Mouse (Mus musculus) heart, embryonic 10.5 days (tissue): Measurements from ENCODE around the gene Gm20388. TPM values are rescaled to one million over a fixed set of nuclear protein-coding genes. Genes with fewer than 3 reads are reported as not detected.
A peak's percentile ranks its signal among the peaks of the same experiment; 100 is the strongest.

Experiments
- DNase-seq: peaks from one replicate; pipeline ENCODE4 v3.0.0-alpha.2; 2017; ENCODE audit warnings: low spot score
- H3K27ac ChIP-seq: fragments of 300-500 bp; sonication (generic); 2 replicates; pipeline ENCODE4 v1.5.1; 2016; ENCODE audit warnings: mild to moderate bottlenecking
- H3K27me3 ChIP-seq: fragments of 300-500 bp; sonication (generic); 2 replicates; pipeline ENCODE4 v1.6.1; 2016; ENCODE audit warnings: mild to moderate bottlenecking; ENCODE audit not compliant: poor library complexity, insufficient read depth, severe bottlenecking
- H3K36me3 ChIP-seq: fragments of 300-500 bp; sonication (generic); 2 replicates; pipeline ENCODE4 v1.6.1; 2016; ENCODE audit warnings: mild to moderate bottlenecking, moderate library complexity
- H3K4me1 ChIP-seq: fragments of 300-500 bp; sonication (generic); 2 replicates; pipeline ENCODE4 v1.6.1; 2016; ENCODE audit warnings: mild to moderate bottlenecking
- H3K4me3 ChIP-seq: fragments of 300-500 bp; sonication (generic); 2 replicates; pipeline ENCODE4 v1.5.1; 2016; ENCODE audit warnings: mild to moderate bottlenecking, moderate library complexity
- H3K9me3 ChIP-seq: fragments of 300-500 bp; sonication (generic); 2 replicates; pipeline ENCODE4 v1.6.1; 2016; ENCODE audit warnings: mild to moderate bottlenecking, moderate library complexity
- WGBS: fragments of 180-500 bp; shearing (Covaris S2); methylation state at CpG from one replicate; pipeline ENCODE4 v1.1.7; 2016; 5-methylcytosine and 5-hydroxymethylcytosine counted together
- polyA plus RNA-seq: library from polyadenylated mRNA; unstranded; fragments of >200 nt; fragmentation: Nextera tagmentation; extraction: Ambion mirVana; gene quantifications from 2 replicates; pipeline ENCODE4 v1.2.1, GENCODE M21; 2016

Gm20388 gene
- polyA plus RNA-seq, 1 experiment from 2014 or later = 4.5 TPM

- 79% methylated on average over 4 of the region's 4 CpGs for WGBS
- 0 out of 2 replicates have a peak, but pooled peaks cover 7% of the 10 kb centered on the region for H3K27me3 ChIP-seq
- no peaks in the 10 kb centered on the region for H3K9me3 ChIP-seq
- no peaks in the 10 kb centered on the region for H3K36me3 ChIP-seq
- H3K27ac ChIP-seq = peak overlapping the region; percentile 47; the same call in 1 of the 2 replicates
- H3K4me1 ChIP-seq = peaks cover 56% of the 10 kb centered on the region
- no peak overlapping the region for H3K4me3 ChIP-seq
- DNase-seq = no peak
Measured at GRCm38 (mm10) chr8:122142428-122142827, 2231.8 kb downstream of the Gm20388 start.

DNA sequence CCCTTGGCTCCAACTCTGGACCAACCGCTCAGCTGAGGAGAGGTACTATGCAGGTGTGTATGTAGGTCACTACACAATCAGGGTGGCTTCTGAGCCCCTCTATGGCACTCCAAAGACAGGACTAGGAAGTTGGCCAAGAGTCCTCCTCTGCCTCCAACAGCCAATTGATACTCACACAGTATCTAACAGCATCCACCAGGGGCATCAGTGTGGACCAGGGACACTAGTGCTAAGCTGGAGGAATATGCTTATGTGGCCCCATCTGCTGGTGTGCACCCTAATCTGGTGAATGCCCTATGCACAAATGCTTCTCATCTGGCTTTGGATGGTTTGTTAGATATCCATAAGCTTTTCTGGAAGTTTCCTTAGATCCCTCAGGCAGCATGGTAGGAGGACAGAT is 2232.6 kb downstream of the Gm20388 start:
- Histone ChIP-seq H3K4me1 (peaks cover 62% of the 10 kb centered on the region), H3K27ac (no peak overlapping the region), H3K9me3 (no peaks in the 10 kb centered on the region), H3K36me3 (no peaks in the 10 kb centered on the region), H3K4me3 (no peak overlapping the region), H3K27me3 (0 out of 2 replicates have a peak, but pooled peaks cover 7% of the 10 kb centered on the region)
- DNase-seq = no peak
- WGBS = 94% methylated on average over 1 of the region's 1 CpGs

DNA sequence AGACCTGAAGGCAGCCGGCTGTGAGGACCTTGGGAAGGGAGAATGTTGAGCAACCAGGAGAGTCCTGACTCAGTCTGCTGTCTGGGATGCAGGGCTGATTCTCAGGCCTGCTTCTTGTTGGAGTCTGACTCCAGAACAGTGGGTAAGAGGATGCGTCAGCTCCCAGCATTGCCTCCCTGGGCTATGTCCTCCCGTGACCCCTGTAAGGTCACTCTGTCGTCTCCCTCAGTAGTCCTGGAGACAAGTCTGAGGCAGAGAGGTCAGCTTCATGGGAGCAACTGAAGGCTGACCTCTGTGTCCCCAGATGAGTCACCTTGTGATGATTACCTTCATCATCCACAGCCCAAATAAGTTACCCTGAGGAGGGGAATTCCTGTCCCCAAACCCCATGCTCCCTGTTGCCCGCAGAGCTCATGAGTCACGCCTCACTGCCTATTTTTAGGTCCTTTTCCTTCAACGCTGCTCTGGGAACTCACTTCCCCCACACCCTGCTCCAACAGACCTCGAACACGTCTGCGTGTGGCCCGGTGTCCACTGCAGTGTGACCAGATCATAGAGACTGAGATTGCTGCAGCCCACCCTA is 2234.2 kb downstream of the Gm20388 start:
- H3K27ac ChIP-seq = peak overlapping the region; percentile 88
- H3K27me3 ChIP-seq = 0 out of 2 replicates have a peak, but pooled peaks cover 7% of the 10 kb centered on the region

DNA sequence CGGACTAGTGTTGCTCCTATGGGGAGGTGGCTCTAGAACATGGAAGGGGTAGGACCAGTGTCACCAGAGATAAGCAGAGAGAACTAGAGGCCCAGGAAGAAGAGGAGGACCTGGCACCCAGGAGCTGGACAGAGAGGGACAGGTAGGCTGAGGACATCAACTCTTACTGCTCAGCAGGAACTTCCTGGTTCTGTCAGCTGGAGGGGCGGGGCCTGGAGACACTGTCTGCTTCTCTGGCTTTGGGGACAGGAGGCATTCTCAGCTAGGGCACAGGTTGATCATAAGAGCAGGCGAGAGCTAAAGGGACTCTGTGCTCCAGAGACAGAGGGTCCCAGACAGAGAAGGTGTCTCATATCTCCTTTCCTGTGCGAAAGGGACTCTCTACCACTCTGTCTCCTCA is 2238.4 kb downstream of the Gm20388 start:
- no peaks in the 10 kb centered on the region; the same call in 1 of the 2 replicates for H3K27me3 ChIP-seq
- no peak overlapping the region for H3K27ac ChIP-seq
- no peaks in the 10 kb centered on the region for H3K9me3 ChIP-seq
- no peak for DNase-seq
- WGBS = 77% methylated on average over 4 of the region's 4 CpGs
- no peaks in the 10 kb centered on the region for H3K36me3 ChIP-seq
- peaks cover 49% of the 10 kb centered on the region for H3K4me1 ChIP-seq
- H3K4me3 ChIP-seq = no peak overlapping the region

More for the DNA sequence above, 2234.2 kb downstream of the Gm20388 start:
- DNase-seq = no peak
- Histone ChIP-seq H3K4me1 (peaks cover 68% of the 10 kb centered on the region), H3K9me3 (no peaks in the 10 kb centered on the region), H3K4me3 (no peak overlapping the region; the same call in 1 of the 2 replicates), H3K36me3 (no peaks in the 10 kb centered on the region)
- 26% methylated on average over 11 of the region's 11 CpGs for WGBS

- Histone ChIP-seq H3K36me3 (no peaks in the 10 kb centered on the region), H3K27ac (0 out of 2 replicates have a peak overlapping the region, but pooled peaks have one; percentile 57), H3K27me3 (no peaks in the 10 kb centered on the region; the same call in 1 of the 2 replicates), H3K4me1 (peaks cover 45% of the 10 kb centered on the region), H3K9me3 (no peaks in the 10 kb centered on the region), H3K4me3 (no peak overlapping the region)
- WGBS = 78% methylated on average over 8 of the region's 8 CpGs
- no peak for DNase-seq
Measured at GRCm38 (mm10) chr8:122149606-122150005, 2239.0 kb downstream of the Gm20388 start.

- 85% methylated on average over 3 of the region's 3 CpGs for WGBS
- no peak overlapping the region for H3K4me3 ChIP-seq
- H3K9me3 ChIP-seq = no peaks in the 10 kb centered on the region
- no peaks in the 10 kb centered on the region for H3K36me3 ChIP-seq
- H3K27me3 ChIP-seq = no peaks in the 10 kb centered on the region; the same call in 1 of the 2 replicates
- peaks cover 49% of the 10 kb centered on the region for H3K4me1 ChIP-seq
- DNase-seq = no peak
- peak overlapping the region; percentile 52 for H3K27ac ChIP-seq
Measured at GRCm38 (mm10) chr8:122151541-122151940, 2240.9 kb downstream of the Gm20388 start.

DNA sequence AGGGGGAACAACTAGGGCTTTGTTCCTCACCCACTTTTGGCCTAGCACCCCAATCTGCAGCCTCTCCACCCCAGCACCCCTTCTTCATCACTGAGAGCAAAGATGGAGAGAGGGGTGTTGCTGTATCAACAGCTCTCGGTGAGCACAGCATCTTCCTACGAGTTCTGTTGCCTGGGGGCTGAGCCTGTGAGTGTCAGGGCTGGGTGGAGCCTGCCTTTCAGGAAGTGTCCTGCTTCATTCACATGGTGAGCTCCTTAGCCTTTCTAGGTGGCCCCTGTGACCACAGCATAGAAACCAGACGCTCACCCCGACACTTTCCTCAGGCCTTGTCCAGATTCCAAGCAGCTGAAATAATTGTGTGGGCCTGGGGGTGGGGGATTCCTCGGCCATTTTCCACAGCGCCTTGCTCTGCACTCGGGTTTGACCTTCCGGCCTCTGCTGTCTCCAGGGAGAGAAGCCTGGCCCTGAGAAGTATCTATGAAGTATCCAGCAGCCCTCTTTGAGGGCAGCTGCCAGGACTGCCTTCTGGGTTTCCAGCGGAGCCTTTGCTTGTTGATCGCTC is 2244.5 kb downstream of the Gm20388 start:
- no peak for DNase-seq
- Histone ChIP-seq H3K27ac (peak overlapping the region; percentile 47), H3K9me3 (no peaks in the 10 kb centered on the region), H3K27me3 (no peaks in the 10 kb centered on the region; the same call in 1 of the 2 replicates), H3K36me3 (no peaks in the 10 kb centered on the region), H3K4me1 (peaks cover 21% of the 10 kb centered on the region), H3K4me3 (no peak overlapping the region)
- 41% methylated on average over 10 of the region's 10 CpGs for WGBS

GRCm38 (mm10) chr8:122155964-122156363 is 2245.3 kb downstream of the Gm20388 start:
- no peaks in the 10 kb centered on the region for H3K9me3 ChIP-seq
- 87% methylated on average over 9 of the region's 9 CpGs for WGBS
- no peak overlapping the region for H3K27ac ChIP-seq
- no peak overlapping the region for H3K4me3 ChIP-seq
- no peak for DNase-seq
- peaks cover 20% of the 10 kb centered on the region for H3K4me1 ChIP-seq
- no peaks in the 10 kb centered on the region; the same call in 1 of the 2 replicates for H3K27me3 ChIP-seq
- no peaks in the 10 kb centered on the region for H3K36me3 ChIP-seq

DNA sequence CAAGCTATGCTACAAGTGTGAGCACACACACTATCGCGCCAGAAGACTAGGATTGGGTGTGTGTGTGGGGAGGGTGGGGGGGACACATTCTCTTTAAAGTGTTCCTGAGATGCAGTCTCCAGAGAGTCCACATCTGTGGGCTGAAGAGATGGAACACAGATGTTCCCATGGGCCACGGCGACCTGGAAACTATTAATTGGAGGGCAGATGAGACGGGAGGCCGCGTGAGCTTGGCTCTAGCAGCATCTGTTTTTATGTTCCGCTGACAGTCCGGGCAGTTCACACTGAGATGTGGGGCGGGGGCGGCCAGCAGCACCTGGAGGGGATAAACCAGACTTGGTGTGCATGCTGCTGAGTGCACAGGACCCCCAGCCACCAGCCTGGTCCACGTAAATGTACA is 2247.0 kb downstream of the Gm20388 start:
- Histone ChIP-seq H3K36me3 (no peaks in the 10 kb centered on the region), H3K9me3 (no peaks in the 10 kb centered on the region), H3K27ac (no peak overlapping the region; the same call in 1 of the 2 replicates), H3K27me3 (no peaks in the 10 kb centered on the region; the same call in 1 of the 2 replicates), H3K4me1 (peaks cover 20% of the 10 kb centered on the region), H3K4me3 (no peak overlapping the region)
- DNase-seq = no peak
- 83% methylated on average over 12 of the region's 12 CpGs for WGBS

DNA sequence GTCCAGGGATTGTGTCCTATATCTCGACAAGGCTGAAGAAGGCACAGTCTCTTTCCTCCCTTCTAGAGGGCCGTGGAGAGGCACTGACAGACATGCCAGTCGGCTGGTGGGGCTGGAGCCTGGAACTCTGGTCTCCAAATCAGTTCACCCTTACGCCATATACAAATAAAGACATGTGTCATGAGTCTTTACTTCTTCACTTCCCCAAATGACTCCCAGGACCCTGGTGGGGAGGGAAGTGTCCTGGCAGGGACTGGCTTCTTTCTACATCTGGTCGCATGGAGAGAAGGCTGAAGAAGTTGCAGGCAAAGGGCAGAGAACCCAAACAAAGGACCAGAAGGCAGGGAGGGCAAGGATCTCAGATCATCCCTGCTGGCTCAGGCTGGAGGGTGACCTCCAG is 2249.5 kb downstream of the Gm20388 start:
- H3K9me3 ChIP-seq = no peaks in the 10 kb centered on the region
- no peak overlapping the region for H3K4me3 ChIP-seq
- H3K27me3 ChIP-seq = peaks cover 10% of the 10 kb centered on the region; the same call in 1 of the 2 replicates
- no peak overlapping the region for H3K27ac ChIP-seq
- WGBS = 74% methylated on average over 5 of the region's 5 CpGs
- no peaks in the 10 kb centered on the region for H3K36me3 ChIP-seq
- no peak for DNase-seq
- H3K4me1 ChIP-seq = peaks cover 19% of the 10 kb centered on the region

DNA sequence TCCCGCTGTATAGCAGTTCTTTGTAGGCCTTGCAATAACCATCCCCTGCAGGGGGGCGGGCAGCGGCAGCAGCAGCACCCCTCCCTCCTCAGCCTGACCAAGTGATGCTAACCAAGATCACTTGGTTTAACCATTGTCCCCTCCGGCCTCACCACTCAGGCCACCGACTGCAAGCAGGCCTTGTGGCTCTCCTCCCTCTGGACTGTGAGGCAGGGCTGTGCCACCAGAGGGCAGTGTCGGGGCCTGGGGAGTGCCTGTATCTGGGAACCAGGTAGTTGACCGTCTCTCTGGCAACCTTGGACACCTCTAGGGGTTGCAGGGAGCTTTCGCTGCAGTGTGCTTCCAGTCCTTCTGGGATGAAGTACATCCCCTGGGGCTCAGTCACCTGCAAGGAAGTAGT is 2252.4 kb downstream of the Gm20388 start:
- Histone ChIP-seq H3K9me3 (no peaks in the 10 kb centered on the region), H3K27ac (no peak overlapping the region), H3K27me3 (peaks cover 10% of the 10 kb centered on the region; the same call in 1 of the 2 replicates), H3K4me1 (peaks cover 19% of the 10 kb centered on the region), H3K4me3 (no peak overlapping the region), H3K36me3 (no peaks in the 10 kb centered on the region)
- peak; percentile 86 for DNase-seq
- 36% methylated on average over 8 of the region's 8 CpGs for WGBS

GRCm38 (mm10) chr8:122167204-122167860 is 2256.7 kb downstream of the Gm20388 start:
- Histone ChIP-seq H3K27me3 (peaks cover 15% of the 10 kb centered on the region; the same call in 1 of the 2 replicates), H3K36me3 (no peaks in the 10 kb centered on the region), H3K27ac (peak overlapping the region; percentile 42; the same call in 1 of the 2 replicates), H3K9me3 (no peaks in the 10 kb centered on the region), H3K4me3 (no peak overlapping the region), H3K4me1 (peaks cover 23% of the 10 kb centered on the region)
- WGBS = 49% methylated on average over 14 of the region's 14 CpGs
- DNase-seq = no peak

GRCm38 (mm10) chr8:122169446-122169845 is 2258.8 kb downstream of the Gm20388 start:
- no peak for DNase-seq
- Histone ChIP-seq H3K4me1 (peaks cover 36% of the 10 kb centered on the region), H3K36me3 (no peaks in the 10 kb centered on the region), H3K4me3 (no peak overlapping the region), H3K27me3 (peaks cover 17% of the 10 kb centered on the region), H3K9me3 (no peaks in the 10 kb centered on the region), H3K27ac (no peak overlapping the region)
- 90% methylated on average over 2 of the region's 2 CpGs for WGBS
